Mouse (Mus musculus) ES-E14 (cell line): ENCODE data around the gene 4931422A03Rik.

Experiments
- MAFK ChIP-seq: IDR thresholded peaks from 2 replicates; pipeline ENCODE4 v1.6.1; 2014; ENCODE audit warnings: mild to moderate bottlenecking, low read depth, low read length, inconsistent platforms; ENCODE audit not compliant: insufficient read depth
- ZC3H11A ChIP-seq: IDR thresholded peaks from 2 replicates; pipeline ENCODE4 v1.6.1; 2012; ENCODE audit warnings: low read depth, mild to moderate bottlenecking, inconsistent platforms, low read length, borderline replicate concordance

DNA sequence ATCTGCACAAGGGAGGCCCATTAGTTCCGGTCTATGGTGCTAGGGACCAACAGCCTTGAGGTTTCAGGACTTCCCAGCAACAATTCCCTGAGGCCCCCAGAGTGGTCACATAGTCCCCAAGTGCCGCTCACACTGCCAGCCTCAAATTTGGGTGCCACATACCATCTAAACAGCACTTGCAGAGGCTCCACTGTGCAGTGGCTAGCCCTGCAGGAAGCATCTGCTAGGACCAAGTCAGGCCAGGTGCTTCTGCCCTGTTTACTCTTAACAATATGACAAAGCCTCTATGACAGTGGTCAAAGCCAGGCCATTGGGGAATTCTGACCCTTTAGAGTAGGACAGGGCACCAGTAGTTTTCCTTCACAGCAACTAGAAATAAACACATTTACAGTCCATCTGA, 91.5 kb downstream of the 4931422A03Rik start:
- no peak for TF ChIP-seq MAFK
- no peak for TF ChIP-seq ZC3H11A
